Mouse (Mus musculus): ENCODE data around the gene Frmd7. TPM values are rescaled to one million over a fixed set of nuclear protein-coding genes. Genes with fewer than 3 reads are reported as not detected.

The Frmd7 gene
- total RNA-seq (2023), result not detected

DNA sequence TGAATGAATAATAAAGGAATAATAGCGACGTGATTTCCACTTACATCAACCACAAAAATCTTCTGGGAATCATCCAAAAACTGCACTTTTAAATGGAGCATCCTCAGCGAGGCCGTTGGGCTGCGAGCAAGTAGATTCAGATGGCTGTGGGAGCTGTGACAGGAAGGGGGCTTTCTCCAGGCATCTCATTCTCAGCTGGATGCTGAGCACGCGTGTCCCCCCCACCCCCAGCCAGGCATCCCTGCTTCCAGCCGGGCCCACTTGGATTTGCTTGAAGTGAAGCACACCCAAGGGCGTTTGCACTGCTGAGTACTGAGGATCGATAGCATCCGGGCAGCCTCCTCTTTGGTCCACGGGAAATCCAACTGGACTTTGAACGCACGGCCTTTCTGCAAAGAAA is at the start of gene Frmd7:
Frmd7 (minus strand) TSS at position 101 of the 400 bp plus-strand sequence.

Other genes with a start within 250 kb of the Frmd7 start
- 10 to 100 TPM; 10.8 to 13.9 TPM for gene Stk26, start 101.7 kb downstream of the Frmd7 start, total RNA-seq (2023)
- gene Rap2c, start 75.3 kb upstream of the Frmd7 start, total RNA-seq (2023), result 10 to 100 TPM; 38.7 to 42.3 TPM